Mouse (Mus musculus) midbrain, embryonic 11.5 days (tissue): Measurements from ENCODE around the gene Muc13. TPM values are rescaled to one million over a fixed set of nuclear protein-coding genes. Genes with fewer than 3 reads are reported as not detected.
A peak's percentile ranks its signal among the peaks of the same experiment; 100 is the strongest.

Source experiments
- ATAC-seq: fragments of 200-750 bp; cut with Nextera tagmentation; 2 replicates; pipeline ENCODE4 v1.8.0; 2017; ENCODE audit warnings: moderate TSS enrichment, moderate library complexity; ENCODE audit not compliant: low FRiP score
- DNase-seq: peaks from one replicate; pipeline ENCODE4 v3.0.0; 2015; ENCODE audit warnings: low spot score; ENCODE audit errors: missing footprints
- H3K27ac ChIP-seq: fragments of 300-500 bp; sonication (generic); 2 replicates; pipeline ENCODE4 v1.5.1; 2014; ENCODE audit warnings: low read depth, low read length
- H3K27me3 ChIP-seq: fragments of 300-500 bp; sonication (generic); 2 replicates; pipeline ENCODE4 v1.6.1; 2014; ENCODE audit warnings: mild to moderate bottlenecking, low read length, moderate library complexity, mixed read lengths; ENCODE audit not compliant: control insufficient read depth, insufficient read depth
- H3K36me3 ChIP-seq: fragments of 300-500 bp; sonication (generic); 2 replicates; pipeline ENCODE4 v1.6.1; 2014; ENCODE audit warnings: mild to moderate bottlenecking, low read length, moderate library complexity, mixed read lengths; ENCODE audit not compliant: control insufficient read depth, insufficient read depth
- H3K4me1 ChIP-seq: fragments of 300-500 bp; sonication (generic); 2 replicates; pipeline ENCODE4 v1.6.1; 2014; ENCODE audit warnings: low read length; ENCODE audit not compliant: control insufficient read depth, insufficient read depth
- H3K4me2 ChIP-seq: fragments of 300-500 bp; sonication (generic); 2 replicates; pipeline ENCODE4 v1.6.1; 2014; ENCODE audit warnings: mild to moderate bottlenecking, moderate library complexity
- H3K4me3 ChIP-seq: fragments of 300-500 bp; sonication (generic); 2 replicates; pipeline ENCODE4 v1.5.1; 2014; ENCODE audit warnings: low read depth, low read length
- H3K9ac ChIP-seq: fragments of 300-500 bp; sonication (generic); 2 replicates; pipeline ENCODE4 v1.6.1; 2014; ENCODE audit warnings: low read length
- H3K9me3 ChIP-seq: fragments of 300-500 bp; sonication (generic); 2 replicates; pipeline ENCODE4 v1.6.1; 2016; ENCODE audit warnings: low read length; ENCODE audit not compliant: control insufficient read depth
- WGBS: fragments of 180-500 bp; shearing (Covaris S2); extraction: QIAGEN DNeasy Blood & Tissue Kit; methylation state at CpG from one replicate; pipeline ENCODE4 v1.1.7; 2014; 5-methylcytosine and 5-hydroxymethylcytosine counted together
- polyA plus RNA-seq: library from polyadenylated mRNA; unstranded; fragments of >200 nt; fragmentation: Nextera tagmentation; extraction: Ambion mirVana; gene quantifications from 2 replicates; pipeline ENCODE4 v1.2.1, GENCODE M21; 2014

Muc13 gene
- polyA plus RNA-seq, 1 experiment from 2014 or later = 0.10 TPM

- H3K4me3 ChIP-seq = no peak overlapping the region
- no peaks in the 10 kb centered on the region for H3K9me3 ChIP-seq
- no peak for ATAC-seq
- H3K9ac ChIP-seq = no peak overlapping the region
- peaks cover 3% of the 10 kb centered on the region; the same call in 1 of the 2 replicates for H3K36me3 ChIP-seq
- 89% methylated on average over 8 of the region's 8 CpGs for WGBS
- no peak for DNase-seq
- no peaks in the 10 kb centered on the region for H3K4me1 ChIP-seq
- no peak overlapping the region for H3K27ac ChIP-seq
- H3K27me3 ChIP-seq = no peaks in the 10 kb centered on the region
- no peak overlapping the region for H3K4me2 ChIP-seq
These were observed 40.8 kb upstream of the Muc13 start for GRCm38 (mm10) chr16:33752904-33753578.

GRCm38 (mm10) chr16:33755293-33755692 lies 38.5 kb upstream of the Muc13 start:
- H3K9me3 ChIP-seq = no peaks in the 10 kb centered on the region
- no peak overlapping the region for H3K4me3 ChIP-seq
- H3K36me3 ChIP-seq = no peaks in the 10 kb centered on the region; the same call in 1 of the 2 replicates
- H3K27ac ChIP-seq = no peak overlapping the region
- H3K4me2 ChIP-seq = no peak overlapping the region
- no peak overlapping the region for H3K9ac ChIP-seq
- no peaks in the 10 kb centered on the region for H3K27me3 ChIP-seq
- DNase-seq (no peak), ATAC-seq (no peak)
- no peaks in the 10 kb centered on the region; the same call in 1 of the 2 replicates for H3K4me1 ChIP-seq
- WGBS = 74% methylated on average over 8 of the region's 8 CpGs

GRCm38 (mm10) chr16:33755961-33756360 lies 37.9 kb upstream of the Muc13 start:
- Histone ChIP-seq H3K36me3 (no peaks in the 10 kb centered on the region; the same call in 1 of the 2 replicates), H3K9ac (no peak overlapping the region), H3K27me3 (no peaks in the 10 kb centered on the region), H3K27ac (no peak overlapping the region), H3K4me2 (no peak overlapping the region), H3K4me1 (peaks cover 2% of the 10 kb centered on the region; the same call in 1 of the 2 replicates), H3K4me3 (no peak overlapping the region), H3K9me3 (no peaks in the 10 kb centered on the region)
- ATAC-seq (no peak), DNase-seq (no peak)
- WGBS = 52% methylated on average over 16 of the region's 16 CpGs

- no peak overlapping the region for H3K4me2 ChIP-seq
- no peak overlapping the region for H3K4me3 ChIP-seq
- DNase-seq (no peak), ATAC-seq (no peak)
- no peaks in the 10 kb centered on the region; the same call in 1 of the 2 replicates for H3K36me3 ChIP-seq
- no peak overlapping the region for H3K27ac ChIP-seq
- H3K27me3 ChIP-seq = no peaks in the 10 kb centered on the region
- peaks cover 5% of the 10 kb centered on the region for H3K4me1 ChIP-seq
- no peaks in the 10 kb centered on the region for H3K9me3 ChIP-seq
- H3K9ac ChIP-seq = no peak overlapping the region
- 56% methylated on average over 6 of the region's 6 CpGs for WGBS
These were observed 37.4 kb upstream of the Muc13 start for GRCm38 (mm10) chr16:33756396-33756795.

GRCm38 (mm10) chr16:33759207-33759606 lies 34.6 kb upstream of the Muc13 start:
- no peak overlapping the region for H3K9ac ChIP-seq
- peaks cover 17% of the 10 kb centered on the region for H3K4me1 ChIP-seq
- no peak overlapping the region for H3K4me3 ChIP-seq
- DNase-seq (no peak), ATAC-seq (no peak)
- H3K36me3 ChIP-seq = peaks cover 4% of the 10 kb centered on the region; the same call in 1 of the 2 replicates
- WGBS = 91% methylated on average over 7 of the region's 7 CpGs
- H3K27me3 ChIP-seq = no peaks in the 10 kb centered on the region
- H3K4me2 ChIP-seq = no peak overlapping the region
- H3K9me3 ChIP-seq = no peaks in the 10 kb centered on the region
- no peak overlapping the region for H3K27ac ChIP-seq

GRCm38 (mm10) chr16:33760542-33760941 lies 33.3 kb upstream of the Muc13 start:
- H3K4me3 ChIP-seq = no peak overlapping the region
- peaks cover 4% of the 10 kb centered on the region; the same call in 1 of the 2 replicates for H3K36me3 ChIP-seq
- no peaks in the 10 kb centered on the region for H3K27me3 ChIP-seq
- 32% methylated on average over 5 of the region's 5 CpGs for WGBS
- H3K4me2 ChIP-seq = no peak overlapping the region
- peaks cover 24% of the 10 kb centered on the region for H3K4me1 ChIP-seq
- no peak overlapping the region for H3K27ac ChIP-seq
- no peak overlapping the region for H3K9ac ChIP-seq
- ATAC-seq (no peak), DNase-seq (no peak)
- no peaks in the 10 kb centered on the region for H3K9me3 ChIP-seq

- 43% methylated on average over 11 of the region's 11 CpGs for WGBS
- H3K9ac ChIP-seq = no peak overlapping the region
- H3K27me3 ChIP-seq = no peaks in the 10 kb centered on the region
- DNase-seq (peak; percentile 90), ATAC-seq (no peak)
- no peaks in the 10 kb centered on the region for H3K9me3 ChIP-seq
- no peak overlapping the region for H3K4me2 ChIP-seq
- no peak overlapping the region for H3K27ac ChIP-seq
- peaks cover 4% of the 10 kb centered on the region; the same call in 1 of the 2 replicates for H3K36me3 ChIP-seq
- H3K4me3 ChIP-seq = no peak overlapping the region
- peaks cover 24% of the 10 kb centered on the region for H3K4me1 ChIP-seq
These were observed 32.8 kb upstream of the Muc13 start for GRCm38 (mm10) chr16:33760996-33761395.

- Histone ChIP-seq H3K27me3 (no peaks in the 10 kb centered on the region), H3K9me3 (no peaks in the 10 kb centered on the region), H3K4me1 (peaks cover 24% of the 10 kb centered on the region), H3K9ac (no peak overlapping the region), H3K27ac (peak overlapping the region; percentile 62), H3K4me3 (no peak overlapping the region), H3K4me2 (peak overlapping the region; percentile 10; the same call in 1 of the 2 replicates), H3K36me3 (peaks cover 9% of the 10 kb centered on the region; the same call in 1 of the 2 replicates)
- ATAC-seq = peak; percentile 86
- peak; percentile 94 for DNase-seq
- WGBS = 18% methylated on average over 12 of the region's 12 CpGs
These were observed 29.2 kb upstream of the Muc13 start for GRCm38 (mm10) chr16:33764501-33765193.

- no peak overlapping the region for H3K9ac ChIP-seq
- DNase-seq (no peak), ATAC-seq (no peak)
- WGBS = 95% methylated on average over 2 of the region's 2 CpGs
- H3K27ac ChIP-seq = 0 out of 2 replicates have a peak overlapping the region, but pooled peaks have one; percentile 33
- H3K9me3 ChIP-seq = no peaks in the 10 kb centered on the region
- no peaks in the 10 kb centered on the region for H3K27me3 ChIP-seq
- H3K4me3 ChIP-seq = no peak overlapping the region
- peaks cover 9% of the 10 kb centered on the region; the same call in 1 of the 2 replicates for H3K36me3 ChIP-seq
- no peak overlapping the region for H3K4me2 ChIP-seq
- peaks cover 24% of the 10 kb centered on the region for H3K4me1 ChIP-seq
These were observed 28.4 kb upstream of the Muc13 start for GRCm38 (mm10) chr16:33765477-33765876.
